ENCODE assay signal across 11 mouse cellular contexts in the genomic region with DNA sequence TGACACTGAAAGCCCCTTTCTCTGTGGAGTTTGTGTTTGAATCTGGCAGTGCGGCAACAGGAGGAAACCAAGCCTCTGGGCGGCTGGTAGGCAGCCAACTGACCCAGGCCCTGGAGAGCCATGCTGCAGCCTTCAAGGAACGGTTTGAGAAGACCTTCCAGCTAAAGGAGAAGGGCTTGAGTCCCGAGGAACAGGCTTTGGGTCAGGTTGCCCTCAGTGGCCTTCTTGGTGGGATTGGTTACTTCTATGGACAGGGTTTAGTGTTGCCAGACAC. TPM values are rescaled to one million over a fixed set of nuclear protein-coding genes. Genes with fewer than 3 reads are reported as not detected.
DNase-seq lines count a peak whose midpoint lies in the region; ATAC-seq and TF ChIP-seq lines count a peak whose summit lies in the region.
"Had no signal": no experiment of that assay in that cellular context is flagged by ENCODE, and none has a peak within 500 bp of the region (broad histone marks: within the 10 kb centered on the region; RNA-seq: fewer than 3 reads in every experiment).

No protein-coding gene starts in this region.

- TF ChIP-seq CTCF in intestine, postnatal 0 days (IDR thresholded peaks at IDR 0.05; ENCODE audit: low read depth) = no peak
- TF ChIP-seq CTCF in liver, postnatal 0 days (IDR thresholded peaks at IDR 0.05; ENCODE audit: low read depth) = no peak

- no peaks in the 10 kb centered on the region for H3K9me3 ChIP-seq in intestine, embryonic 15.5 days
- no peaks in the 10 kb centered on the region for H3K9me3 ChIP-seq in intestine, postnatal 0 days (ENCODE audit: control insufficient read depth)
- no peaks in the 10 kb centered on the region for H3K9me3 ChIP-seq in embryonic facial prominence, embryonic 10.5 days
- H3K9me3 ChIP-seq in forebrain, embryonic 15.5 days = no peaks in the 10 kb centered on the region
- H3K9me3 ChIP-seq in liver, postnatal 0 days (ENCODE audit: low read length) = no peaks in the 10 kb centered on the region
- H3K9me3 ChIP-seq: megakaryocyte, embryonic 14.5 days had no signal

- H3K27ac ChIP-seq in intestine, embryonic 15.5 days = 0 out of 2 replicates have a peak overlapping the region, but pooled peaks have one; percentile 6
- no peak overlapping the region for H3K27ac ChIP-seq in intestine, postnatal 0 days (ENCODE audit: low read depth, low read length)
- H3K27ac ChIP-seq in embryonic facial prominence, embryonic 10.5 days (replicated peaks) = peak overlapping the region; percentile 21; the same call in 1 of the 2 replicates
- H3K27ac ChIP-seq in forebrain, embryonic 15.5 days (replicated peaks) = no peak overlapping the region
- H3K27ac ChIP-seq in liver, postnatal 0 days (ENCODE audit: low read depth) = no peak overlapping the region

- H3K4me1 ChIP-seq in intestine, embryonic 15.5 days (replicated peaks) = peaks cover 37% of the 10 kb centered on the region
- H3K4me1 ChIP-seq in intestine, postnatal 0 days (replicated peaks; ENCODE audit: control insufficient read depth, insufficient read depth, low read length) = 0 out of 2 replicates have a peak, but pooled peaks cover 5% of the 10 kb centered on the region
- peaks cover 61% of the 10 kb centered on the region for H3K4me1 ChIP-seq in embryonic facial prominence, embryonic 10.5 days
- peaks cover 45% of the 10 kb centered on the region for H3K4me1 ChIP-seq in forebrain, embryonic 15.5 days
- peaks cover 32% of the 10 kb centered on the region for H3K4me1 ChIP-seq in liver, postnatal 0 days (ENCODE audit: insufficient read depth)

- 81% methylated on average over 4 of the region's 4 CpGs for WGBS in intestine, embryonic 15.5 days
- 81% methylated on average over 4 of the region's 4 CpGs for WGBS in intestine, postnatal 0 days
- WGBS in embryonic facial prominence, embryonic 10.5 days = 87% methylated on average over 4 of the region's 4 CpGs
- 84% methylated on average over 4 of the region's 4 CpGs for WGBS in forebrain, embryonic 15.5 days
- 90% methylated on average over 4 of the region's 4 CpGs for WGBS in liver, postnatal 0 days (ENCODE audit: insufficient replicate concordance)

- TF ChIP-seq EP300 in liver, postnatal 0 days (IDR thresholded peaks at IDR 0.05; ENCODE audit: low read depth) = no peak

- no peaks in the 10 kb centered on the region for H3K27me3 ChIP-seq in intestine, embryonic 15.5 days (replicated peaks)
- H3K27me3 ChIP-seq in intestine, postnatal 0 days (replicated peaks; ENCODE audit: control insufficient read depth, insufficient read depth, low read length) = no peaks in the 10 kb centered on the region
- no peaks in the 10 kb centered on the region for H3K27me3 ChIP-seq in embryonic facial prominence, embryonic 10.5 days (replicated peaks; ENCODE audit: low read depth, poor library complexity, severe bottlenecking)
- no peaks in the 10 kb centered on the region for H3K27me3 ChIP-seq in forebrain, embryonic 15.5 days
- H3K27me3 ChIP-seq in liver, postnatal 0 days (ENCODE audit: insufficient read depth, low read length) = no peaks in the 10 kb centered on the region
- H3K27me3 ChIP-seq: CH12.LX; megakaryocyte, embryonic 14.5 days had no signal

- H3K36me3 ChIP-seq in intestine, embryonic 15.5 days = peaks cover 22% of the 10 kb centered on the region
- peaks cover 14% of the 10 kb centered on the region for H3K36me3 ChIP-seq in intestine, postnatal 0 days (ENCODE audit: control insufficient read depth, insufficient read depth)
- H3K36me3 ChIP-seq in embryonic facial prominence, embryonic 10.5 days (replicated peaks) = peaks cover 38% of the 10 kb centered on the region
- H3K36me3 ChIP-seq in forebrain, embryonic 15.5 days = peaks cover 25% of the 10 kb centered on the region; the same call in 1 of the 2 replicates
- H3K36me3 ChIP-seq in liver, postnatal 0 days (replicated peaks; ENCODE audit: insufficient read depth, low read length) = peaks cover 8% of the 10 kb centered on the region

- H3K4me3 ChIP-seq in intestine, embryonic 15.5 days (replicated peaks) = peak overlapping the region; percentile 95; the same call in 1 of the 2 replicates
- no peak overlapping the region for H3K4me3 ChIP-seq in intestine, postnatal 0 days (ENCODE audit: low read depth, low read length)
- peak overlapping the region; percentile 92 for H3K4me3 ChIP-seq in embryonic facial prominence, embryonic 10.5 days
- no peak overlapping the region for H3K4me3 ChIP-seq in forebrain, embryonic 15.5 days
- H3K4me3 ChIP-seq in liver, postnatal 0 days (ENCODE audit: low read depth, low read length) = no peak overlapping the region

- ATAC-seq in intestine, embryonic 15.5 days = no peak
- ATAC-seq in intestine, postnatal 0 days = no peak
- ATAC-seq in forebrain, embryonic 15.5 days (replicated peaks) = no peak
- no peak for ATAC-seq in liver, postnatal 0 days

- no peak for DNase-seq in embryonic facial prominence, embryonic 10.5 days (ENCODE audit: low spot score)
- no peak for DNase-seq in liver, postnatal 0 days
- no peak for DNase-seq in frontal cortex, postnatal 14 days (ENCODE audit: low spot score in 2 of 2)
- no peak for DNase-seq in right cerebral cortex, adult 18-20 months
- DNase-seq: cerebellum, adult 18-20 months; heart, postnatal 36 days had no signal

- H3K4me2 ChIP-seq in intestine, embryonic 15.5 days (replicated peaks) = peak overlapping the region; percentile 89; the same call in 1 of the 2 replicates
- H3K4me2 ChIP-seq in intestine, postnatal 0 days (replicated peaks; ENCODE audit: low read depth) = no peak overlapping the region
- no peak overlapping the region for H3K4me2 ChIP-seq in forebrain, embryonic 15.5 days (replicated peaks)
- 0 out of 2 replicates have a peak overlapping the region, but pooled peaks have one; percentile 98 for H3K4me2 ChIP-seq in liver, postnatal 0 days (ENCODE audit: low read depth, low read length)

- no peak overlapping the region for H3K9ac ChIP-seq in intestine, embryonic 15.5 days
- H3K9ac ChIP-seq in intestine, postnatal 0 days (ENCODE audit: low read depth, low read length) = no peak overlapping the region
- 0 out of 2 replicates have a peak overlapping the region, but pooled peaks have one; percentile 81 for H3K9ac ChIP-seq in forebrain, embryonic 15.5 days (replicated peaks)
- H3K9ac ChIP-seq in liver, postnatal 0 days (replicated peaks) = no peak overlapping the region

RNA-seq across cellular contexts. Expression of a gene that starts 1.8 kb away (rescaled TPM):
- polyA plus RNA-seq in intestine, embryonic 15.5 days (2015; fragmentation: Nextera tagmentation; extraction: Ambion mirVana) = 56.3 and 63.0 TPM in 2 replicates
- polyA plus RNA-seq in intestine, postnatal 0 days (2015; fragmentation: Nextera tagmentation; extraction: Ambion mirVana) = 18.4 and 20.9 TPM in 2 replicates
- 41.0 and 44.1 TPM in 2 replicates for polyA plus RNA-seq in embryonic facial prominence, embryonic 10.5 days (2016; fragmentation: Nextera tagmentation; extraction: Ambion mirVana)
- 24.2 and 26.7 TPM in 2 replicates for polyA plus RNA-seq in forebrain, embryonic 15.5 days (2015; fragmentation: Nextera tagmentation; extraction: Ambion mirVana)
- polyA plus RNA-seq in liver, postnatal 0 days (2015; fragmentation: Nextera tagmentation; extraction: Ambion mirVana) = 21.4 and 21.5 TPM in 2 replicates

RNA-seq across cellular contexts. Expression of a gene that starts 4.3 kb away (rescaled TPM):
- polyA plus RNA-seq in intestine, embryonic 15.5 days (2015; fragmentation: Nextera tagmentation; extraction: Ambion mirVana) = 79.6 and 89.1 TPM in 2 replicates
- polyA plus RNA-seq in intestine, postnatal 0 days (2015; fragmentation: Nextera tagmentation; extraction: Ambion mirVana) = 69.1 and 72.7 TPM in 2 replicates
- 147 and 172 TPM in 2 replicates for polyA plus RNA-seq in embryonic facial prominence, embryonic 10.5 days (2016; fragmentation: Nextera tagmentation; extraction: Ambion mirVana)
- 229 and 231 TPM in 2 replicates for polyA plus RNA-seq in forebrain, embryonic 15.5 days (2015; fragmentation: Nextera tagmentation; extraction: Ambion mirVana)
- polyA plus RNA-seq in liver, postnatal 0 days (2015; fragmentation: Nextera tagmentation; extraction: Ambion mirVana) = 21.0 and 22.0 TPM in 2 replicates

RNA-seq across cellular contexts. Expression of a gene that starts 8.1 kb away (rescaled TPM):
- 9.0 and 9.4 TPM in 2 replicates for polyA plus RNA-seq in intestine, embryonic 15.5 days (2015; fragmentation: Nextera tagmentation; extraction: Ambion mirVana)
- polyA plus RNA-seq in intestine, postnatal 0 days (2015; fragmentation: Nextera tagmentation; extraction: Ambion mirVana) = 6.0 and 8.5 TPM in 2 replicates
- 18.6 and 20.2 TPM in 2 replicates for polyA plus RNA-seq in embryonic facial prominence, embryonic 10.5 days (2016; fragmentation: Nextera tagmentation; extraction: Ambion mirVana)
- 15.6 and 16.5 TPM in 2 replicates for polyA plus RNA-seq in forebrain, embryonic 15.5 days (2015; fragmentation: Nextera tagmentation; extraction: Ambion mirVana)
- 5.1 and 5.7 TPM in 2 replicates for polyA plus RNA-seq in liver, postnatal 0 days (2015; fragmentation: Nextera tagmentation; extraction: Ambion mirVana)

RNA-seq across cellular contexts. Expression of a gene that starts 8.3 kb away (rescaled TPM):
- 123 and 135 TPM in 2 replicates for polyA plus RNA-seq in intestine, embryonic 15.5 days (2015; fragmentation: Nextera tagmentation; extraction: Ambion mirVana)
- polyA plus RNA-seq in intestine, postnatal 0 days (2015; fragmentation: Nextera tagmentation; extraction: Ambion mirVana) = 113 and 115 TPM in 2 replicates
- 144 and 145 TPM in 2 replicates for polyA plus RNA-seq in embryonic facial prominence, embryonic 10.5 days (2016; fragmentation: Nextera tagmentation; extraction: Ambion mirVana)
- polyA plus RNA-seq in forebrain, embryonic 15.5 days (2015; fragmentation: Nextera tagmentation; extraction: Ambion mirVana) = 121 and 126 TPM in 2 replicates
- polyA plus RNA-seq in liver, postnatal 0 days (2015; fragmentation: Nextera tagmentation; extraction: Ambion mirVana) = 88.3 and 90.2 TPM in 2 replicates

RNA-seq across cellular contexts. Expression of a gene that starts 15.7 kb away (rescaled TPM):
- 2.3 and 2.4 TPM in 2 replicates for polyA plus RNA-seq in intestine, embryonic 15.5 days (2015; fragmentation: Nextera tagmentation; extraction: Ambion mirVana)
- polyA plus RNA-seq in intestine, postnatal 0 days (2015; fragmentation: Nextera tagmentation; extraction: Ambion mirVana) = 1.1 and 1.2 TPM in 2 replicates
- polyA plus RNA-seq in embryonic facial prominence, embryonic 10.5 days (2016; fragmentation: Nextera tagmentation; extraction: Ambion mirVana) = 1.8 and 2.1 TPM in 2 replicates
- 4.0 and 4.3 TPM in 2 replicates for polyA plus RNA-seq in forebrain, embryonic 15.5 days (2015; fragmentation: Nextera tagmentation; extraction: Ambion mirVana)
- polyA plus RNA-seq in liver, postnatal 0 days (2015; fragmentation: Nextera tagmentation; extraction: Ambion mirVana) = 0.85 and 0.92 TPM in 2 replicates

Comparison
In these comparisons a context has a peak if more than half of its experiments do, and no peak if none do; other contexts are left out.
1. H3K27ac ChIP-seq: peak in intestine, embryonic 15.5 days (single experiment) and embryonic facial prominence, embryonic 10.5 days (single experiment); none in intestine, postnatal 0 days (single experiment), forebrain, embryonic 15.5 days (single experiment) and liver, postnatal 0 days (single experiment).
2. H3K4me2 ChIP-seq: peak in intestine, embryonic 15.5 days (single experiment) and liver, postnatal 0 days (single experiment); none in intestine, postnatal 0 days (single experiment) and forebrain, embryonic 15.5 days (single experiment).
3. H3K4me3 ChIP-seq: peak in intestine, embryonic 15.5 days (single experiment) and embryonic facial prominence, embryonic 10.5 days (single experiment); none in intestine, postnatal 0 days (single experiment), forebrain, embryonic 15.5 days (single experiment) and liver, postnatal 0 days (single experiment).